Mouse (Mus musculus) right cerebral cortex, postnatal 25 days (tissue): ENCODE measurements around the gene Slc25a51.
"Not testable (repeated sequence)": the region's sequence is repeated elsewhere in the genome, so short reads cannot be mapped to it uniquely, and the experiment has no call there.

Source experiments
- DNase-seq: peaks from one replicate; pipeline ENCODE4 v3.0.0; 2022

Gene Slc25a51

DNA sequence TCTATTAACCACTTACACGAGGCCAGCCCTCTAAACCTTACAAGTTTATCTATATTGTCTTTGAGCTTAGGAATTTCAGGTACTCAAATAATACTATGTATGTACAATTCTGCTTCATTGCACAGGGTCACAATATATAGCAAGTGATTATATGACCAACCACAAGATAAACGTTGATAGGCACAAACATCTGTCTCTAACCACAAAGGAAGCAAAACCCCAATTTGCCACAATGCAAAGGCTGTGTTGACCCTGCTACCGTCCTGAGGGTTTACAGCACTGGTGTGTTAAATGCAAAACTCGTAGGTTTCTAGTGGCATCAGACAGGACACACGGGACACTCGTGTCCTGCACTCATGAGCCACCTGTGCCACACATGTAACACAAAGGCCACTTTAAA, 12.4 kb downstream of the Slc25a51 start:
- DNase-seq = not testable (repeated sequence)

GRCm38 (mm10) chr4:45393658-45394057, 14.9 kb downstream of the Slc25a51 start:
- no peak for DNase-seq

DNA sequence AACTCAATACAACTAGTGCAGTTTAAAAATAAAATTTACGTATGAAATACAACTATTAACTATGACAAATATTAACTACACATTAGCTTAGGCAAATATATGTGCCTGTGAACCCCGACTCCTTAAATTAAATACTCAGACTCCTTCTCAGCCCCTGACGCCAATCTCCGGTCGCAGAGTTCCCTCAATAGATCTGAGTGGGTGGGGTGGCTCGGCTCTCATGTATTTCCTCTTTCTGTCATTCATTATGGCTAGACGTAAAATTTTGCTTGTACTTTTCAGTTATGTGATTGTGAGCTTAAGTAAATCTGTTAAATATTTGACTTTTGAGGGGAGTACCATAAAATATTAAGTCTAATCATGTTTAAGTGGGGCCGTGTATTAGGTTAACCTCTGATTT, 15.6 kb downstream of the Slc25a51 start:
- no peak for DNase-seq

DNA sequence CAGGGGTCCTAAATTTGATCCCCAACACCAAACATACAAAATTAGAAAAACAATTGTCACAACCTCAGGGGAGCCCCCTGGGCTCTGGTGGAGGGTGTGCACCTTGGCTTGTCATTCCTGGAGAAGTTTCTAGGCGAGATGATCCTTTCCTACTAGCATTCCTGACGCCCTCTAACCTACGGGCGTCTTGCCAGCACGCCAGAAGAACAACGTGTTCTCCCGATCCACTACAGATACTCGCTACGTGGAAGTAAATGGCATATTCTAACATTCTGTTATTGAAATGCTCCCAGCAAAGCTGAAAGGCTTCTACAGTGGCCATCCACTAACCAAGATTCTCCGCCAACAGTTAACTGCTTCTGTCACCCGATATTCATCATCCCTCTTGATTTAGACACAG, 16.0 kb downstream of the Slc25a51 start:
- DNase-seq = no peak

DNA sequence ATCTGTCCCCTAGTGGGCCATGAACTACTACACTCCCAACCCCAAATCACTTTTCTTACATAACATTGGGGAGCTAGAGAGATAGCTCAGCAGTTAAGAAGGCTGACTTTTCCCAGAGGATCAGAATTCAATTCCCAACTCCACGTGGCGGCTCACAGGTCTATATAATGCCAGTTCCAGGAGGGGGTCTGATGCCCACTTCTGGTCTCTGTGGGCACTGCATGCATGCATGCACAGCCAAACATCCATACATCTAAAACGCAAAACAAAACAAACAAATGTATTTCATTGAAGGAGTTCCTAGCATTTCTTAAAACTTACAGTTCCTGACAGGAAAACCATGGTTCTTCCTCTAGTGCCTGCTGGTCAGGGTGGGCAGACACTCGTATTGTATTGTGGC, 16.5 kb downstream of the Slc25a51 start:
- no peak for DNase-seq

- not testable (repeated sequence) for DNase-seq
Measured at GRCm38 (mm10) chr4:45387296-45387695, 21.3 kb downstream of the Slc25a51 start.

DNA sequence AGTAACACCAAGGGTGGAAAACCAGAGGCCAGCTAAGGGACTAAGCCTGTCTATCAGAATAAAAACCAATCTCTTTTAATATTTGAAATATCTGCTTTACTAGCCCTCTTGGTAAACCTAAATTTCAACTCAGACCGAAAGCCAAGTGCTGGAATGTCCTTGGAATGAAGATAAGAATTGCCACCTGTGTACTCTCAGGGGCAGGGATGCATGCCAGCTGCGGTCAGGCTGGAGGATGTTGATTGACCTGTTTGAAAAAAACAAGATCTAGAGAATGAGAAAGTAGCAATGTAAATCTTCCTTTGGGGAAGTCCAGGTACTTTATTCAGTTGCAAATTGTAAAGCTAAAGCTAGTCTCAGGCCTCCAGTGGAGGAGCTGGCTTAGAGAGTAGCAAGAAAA, 26.4 kb downstream of the Slc25a51 start:
- DNase-seq = not testable (repeated sequence)

GRCm38 (mm10) chr4:45380903-45381580, 27.5 kb downstream of the Slc25a51 start:
- DNase-seq = not testable (repeated sequence)

GRCm38 (mm10) chr4:45376573-45376972, 32.0 kb downstream of the Slc25a51 start:
- no peak for DNase-seq

DNA sequence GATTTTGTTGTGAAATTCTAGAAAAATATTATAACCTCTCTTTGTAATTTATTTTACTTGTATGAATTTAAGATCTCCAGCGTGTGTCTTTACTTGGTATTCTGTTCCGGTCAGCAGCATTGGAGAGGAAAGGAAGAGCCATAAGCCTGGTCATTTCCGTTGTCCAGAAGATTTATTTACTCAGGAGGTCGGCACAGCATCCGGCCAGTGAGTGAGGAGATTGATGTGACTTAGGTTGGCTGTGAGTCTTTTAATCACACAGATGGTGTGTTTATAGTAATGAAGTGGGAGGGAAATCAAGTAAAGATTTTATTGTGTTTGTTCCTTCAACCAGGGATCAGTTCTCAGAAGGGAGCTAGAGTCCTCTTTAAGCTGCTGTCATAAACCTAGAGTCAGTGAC, 33.7 kb downstream of the Slc25a51 start:
- no peak for DNase-seq

GRCm38 (mm10) chr4:45371261-45371660, 37.3 kb downstream of the Slc25a51 start:
- DNase-seq = no peak

GRCm38 (mm10) chr4:45356653-45357052, 51.9 kb downstream of the Slc25a51 start:
- DNase-seq = no peak
